Mouse (Mus musculus) erythroblast, embryonic 14.5 days (primary cell): ENCODE results near the gene Fbxl13. TPM values are rescaled to one million over a fixed set of nuclear protein-coding genes. Genes with fewer than 3 reads are reported as not detected.
"Not testable (repeated sequence)": the region's sequence is repeated elsewhere in the genome, so short reads cannot be mapped to it uniquely, and the experiment has no call there.

Experiments used
- H3K27me3 ChIP-seq: 2 replicates; pipeline ENCODE4 v1.6.1; 2012; ENCODE audit warnings: inconsistent platforms; ENCODE audit not compliant: control insufficient read depth
- H3K36me3 ChIP-seq: 2 replicates; pipeline ENCODE4 v1.6.1; 2012; ENCODE audit warnings: mild to moderate bottlenecking, inconsistent platforms; ENCODE audit not compliant: control insufficient read depth
- H3K4me1 ChIP-seq: 2 replicates; pipeline ENCODE4 v1.6.1; 2012; ENCODE audit warnings: inconsistent platforms; ENCODE audit not compliant: control insufficient read depth
- H3K4me3 ChIP-seq: replicated peaks from 2 replicates; pipeline ENCODE3; 2012; ENCODE audit warnings: moderate library complexity, mild to moderate bottlenecking, inconsistent platforms
- H3K9me3 ChIP-seq: 2 replicates; pipeline ENCODE4 v1.6.1; 2012; ENCODE audit warnings: low read length, inconsistent platforms, mixed read lengths; ENCODE audit not compliant: control insufficient read depth
- GATA1 ChIP-seq: IDR thresholded peaks from 2 replicates; pipeline ENCODE4 v1.6.1; 2012; ENCODE audit warnings: low read length, inconsistent platforms, mixed read lengths
- TAL1 ChIP-seq: IDR thresholded peaks from 3 replicates; pipeline ENCODE4 v1.6.1; 2012; ENCODE audit warnings: low read length, inconsistent platforms, mixed read lengths
- polyA plus RNA-seq: library from polyadenylated mRNA; stranded (reverse); fragments of >175 nt; gene quantifications from 2 replicates; pipeline ENCODE4 v1.2.3, GENCODE M21; 2012

The Fbxl13 gene
- polyA plus RNA-seq, 1 experiment, result not detected

- Histone ChIP-seq H3K4me1 (peaks cover 9% of the 10 kb centered on the region), H3K4me3 (no peak overlapping the region), H3K36me3 (no peaks in the 10 kb centered on the region), H3K27me3 (peaks cover 40% of the 10 kb centered on the region), H3K9me3 (no peaks in the 10 kb centered on the region)
- no peak for TF ChIP-seq TAL1
- TF ChIP-seq GATA1, result no peak
Measured at GRCm38 (mm10) chr5:21640961-21641360, 4.5 kb downstream of the Fbxl13 start.

DNA sequence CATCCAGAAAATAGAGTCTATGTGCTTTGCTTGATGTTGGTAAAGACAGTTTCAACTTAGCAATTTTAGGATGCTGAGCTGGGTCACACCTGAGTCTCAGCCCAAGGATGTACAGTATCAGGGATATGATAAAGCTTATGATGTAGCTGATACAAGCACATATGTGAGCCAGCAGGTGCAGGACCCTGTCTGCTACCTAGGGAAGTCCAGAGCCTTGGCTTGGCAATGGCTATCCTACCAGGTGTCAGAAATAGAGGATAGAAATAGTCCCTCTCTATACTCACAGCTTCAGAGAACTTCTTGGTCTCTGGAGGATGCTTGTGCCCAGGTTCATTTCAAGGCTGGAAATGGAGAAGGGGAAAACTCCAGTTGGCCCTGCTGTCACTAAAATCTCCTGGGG, 19.5 kb downstream of the Fbxl13 start:
- TF ChIP-seq TAL1 (no peak), GATA1 (no peak)
- Histone ChIP-seq H3K9me3 (no peaks in the 10 kb centered on the region), H3K36me3 (no peaks in the 10 kb centered on the region), H3K27me3 (no peaks in the 10 kb centered on the region), H3K4me3 (no peak overlapping the region), H3K4me1 (no peaks in the 10 kb centered on the region)

GRCm38 (mm10) chr5:21616450-21617009, 28.9 kb downstream of the Fbxl13 start:
- H3K4me1 ChIP-seq, result peaks cover 14% of the 10 kb centered on the region
- H3K9me3 ChIP-seq, result no peaks in the 10 kb centered on the region
- no peak overlapping the region for H3K4me3 ChIP-seq
- no peaks in the 10 kb centered on the region for H3K27me3 ChIP-seq
- H3K36me3 ChIP-seq, result no peaks in the 10 kb centered on the region
- TF ChIP-seq TAL1 (no peak), GATA1 (no peak)

DNA sequence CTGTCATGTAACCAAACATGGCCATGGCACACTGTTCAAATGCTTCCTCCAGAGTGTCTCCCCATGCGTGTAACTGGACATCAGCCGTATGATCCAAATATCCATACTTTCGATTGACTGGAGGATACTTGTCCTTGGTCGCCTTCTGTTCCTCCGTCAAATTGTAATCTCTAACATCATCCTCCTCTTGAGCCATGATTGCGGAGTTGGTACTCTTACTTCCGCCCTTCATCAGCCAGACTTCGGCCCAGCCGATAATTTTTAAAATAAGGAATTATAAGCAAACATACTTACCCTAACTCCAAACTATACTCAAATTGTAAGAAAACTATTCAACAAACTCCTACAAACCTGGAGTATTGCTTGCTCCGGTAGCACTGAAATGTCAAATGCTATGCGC, 31.1 kb downstream of the Fbxl13 start:
- H3K27me3 ChIP-seq, H3K9me3 ChIP-seq, H3K4me3 ChIP-seq, H3K36me3 ChIP-seq: not testable (repeated sequence)
- H3K4me1 ChIP-seq, result peaks cover 14% of the 10 kb centered on the region

GRCm38 (mm10) chr5:21610996-21611395, 34.4 kb downstream of the Fbxl13 start:
- Histone ChIP-seq H3K27me3 (no peaks in the 10 kb centered on the region), H3K4me3 (no peak overlapping the region), H3K36me3 (no peaks in the 10 kb centered on the region), H3K9me3 (no peaks in the 10 kb centered on the region), H3K4me1 (peaks cover 6% of the 10 kb centered on the region)
- no peak for TF ChIP-seq TAL1
- TF ChIP-seq GATA1, result no peak

- TF ChIP-seq GATA1 (no peak), TAL1 (no peak)
- Histone ChIP-seq H3K4me1 (no peaks in the 10 kb centered on the region), H3K9me3 (no peaks in the 10 kb centered on the region), H3K4me3 (no peak overlapping the region), H3K36me3 (no peaks in the 10 kb centered on the region), H3K27me3 (no peaks in the 10 kb centered on the region)
Measured at GRCm38 (mm10) chr5:21608311-21609304, 36.8 kb downstream of the Fbxl13 start.

- H3K4me3 ChIP-seq, result no peak overlapping the region
- no peaks in the 10 kb centered on the region for H3K9me3 ChIP-seq
- no peaks in the 10 kb centered on the region for H3K4me1 ChIP-seq
- TF ChIP-seq GATA1 (no peak), TAL1 (no peak)
- H3K36me3 ChIP-seq, result no peaks in the 10 kb centered on the region
- H3K27me3 ChIP-seq, result no peaks in the 10 kb centered on the region
Measured at GRCm38 (mm10) chr5:21605936-21606335, 39.5 kb downstream of the Fbxl13 start.

DNA sequence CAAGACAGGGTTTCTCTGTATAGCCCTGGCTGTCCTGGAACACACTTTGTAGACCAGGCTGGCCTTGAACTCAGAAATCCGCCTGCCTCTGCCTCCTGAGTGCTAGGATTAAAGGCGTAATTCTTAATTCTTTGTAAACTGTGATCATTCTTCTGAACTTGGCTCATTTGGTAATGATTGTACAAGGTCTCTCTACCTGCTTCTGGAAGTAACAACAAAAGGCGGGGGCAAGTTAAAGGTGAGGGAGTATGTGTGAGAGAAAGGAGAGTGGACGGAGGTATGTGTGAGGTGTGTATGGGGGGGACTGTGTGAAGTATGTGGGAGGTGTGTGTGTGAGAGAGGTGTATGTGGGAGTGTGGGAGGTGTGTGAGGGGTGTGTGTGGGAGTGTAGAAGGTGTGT, 45.5 kb downstream of the Fbxl13 start:
- Histone ChIP-seq H3K27me3 (peaks cover 4% of the 10 kb centered on the region; the same call in 1 of the 2 replicates), H3K9me3 (no peaks in the 10 kb centered on the region), H3K4me3 (no peak overlapping the region), H3K4me1 (no peaks in the 10 kb centered on the region), H3K36me3 (no peaks in the 10 kb centered on the region)
- no peak for TF ChIP-seq TAL1
- no peak for TF ChIP-seq GATA1

- not testable (repeated sequence) for H3K4me3 ChIP-seq, H3K36me3 ChIP-seq, H3K4me1 ChIP-seq, H3K9me3 ChIP-seq, H3K27me3 ChIP-seq
Measured at GRCm38 (mm10) chr5:21599536-21599935, 45.9 kb downstream of the Fbxl13 start.
